Mouse (Mus musculus) neural tube, embryonic 13.5 days (tissue): ENCODE results near the gene Ccdc183. TPM values are rescaled to one million over a fixed set of nuclear protein-coding genes. Genes with fewer than 3 reads are reported as not detected.

Source experiments
- polyA plus RNA-seq: library from polyadenylated mRNA; unstranded; fragments of >200 nt; fragmentation: Nextera tagmentation; extraction: Ambion mirVana; gene quantifications from 2 replicates; pipeline ENCODE4 v1.2.1, GENCODE M21; 2015

Gene Ccdc183
- polyA plus RNA-seq, 1 experiment from 2014 or later, result 0.17 TPM

Other genes with a start within 250 kb of the Ccdc183 start
- 9.9 and 11.3 TPM in 2 replicates for gene Sapcd2, start 245.4 kb downstream of the Ccdc183 start, polyA plus RNA-seq
- 11.0 and 14.8 TPM in 2 replicates for gene Entpd2, start 221.8 kb downstream of the Ccdc183 start, polyA plus RNA-seq
- gene Npdc1, start 218.3 kb downstream of the Ccdc183 start, polyA plus RNA-seq, result 359 and 403 TPM in 2 replicates
- 0.18 TPM in 1 of 2 replicates, not detected in the other for gene Fut7, start 194.4 kb downstream of the Ccdc183 start, polyA plus RNA-seq
- gene Abca2, start 189.0 kb downstream of the Ccdc183 start, polyA plus RNA-seq, result 9.8 and 10.2 TPM in 2 replicates
- 2.8 and 3.2 TPM in 2 replicates for gene Clic3, start 160.8 kb downstream of the Ccdc183 start, polyA plus RNA-seq
- 85.1 and 97.1 TPM in 2 replicates for gene Paxx, start 156.6 kb downstream of the Ccdc183 start, polyA plus RNA-seq
- 19.7 and 19.9 TPM in 2 replicates for gene Ptgds, start 147.6 kb downstream of the Ccdc183 start, polyA plus RNA-seq
- not detected in 2 replicates for gene Lcn12, start 123.8 kb downstream of the Ccdc183 start, polyA plus RNA-seq
- gene Fbxw5, start 116.9 kb downstream of the Ccdc183 start, polyA plus RNA-seq, result 124 and 129 TPM in 2 replicates
- 5.7 and 8.0 TPM in 2 replicates for gene C8g, start 116.0 kb downstream of the Ccdc183 start, polyA plus RNA-seq
- 19.2 and 20.8 TPM in 2 replicates for gene Traf2, start 70.7 kb downstream of the Ccdc183 start, polyA plus RNA-seq
- gene Edf1, start 59.8 kb downstream of the Ccdc183 start, polyA plus RNA-seq, result 426 and 453 TPM in 2 replicates
- 2.5 and 3.4 TPM in 2 replicates for gene Mamdc4, start 42.8 kb downstream of the Ccdc183 start, polyA plus RNA-seq
- gene Phpt1, start 42.5 kb downstream of the Ccdc183 start, polyA plus RNA-seq, result 180 and 188 TPM in 2 replicates
- gene Ajm1, start 35.9 kb downstream of the Ccdc183 start, polyA plus RNA-seq, result 7.1 and 8.4 TPM in 2 replicates
- 65.7 and 74.3 TPM in 2 replicates for gene Rabl6, start 9.2 kb downstream of the Ccdc183 start, polyA plus RNA-seq
- gene Tmem141, start 4.3 kb upstream of the Ccdc183 start, polyA plus RNA-seq, result 37.7 and 41.2 TPM in 2 replicates
- gene Fcna, start 10.4 kb upstream of the Ccdc183 start, polyA plus RNA-seq, result 2.7 and 3.1 TPM in 2 replicates
- gene Lcn8, start 35.4 kb upstream of the Ccdc183 start, polyA plus RNA-seq, result not detected in 2 replicates
- gene Lcn5, start 40.3 kb upstream of the Ccdc183 start, polyA plus RNA-seq, result not detected in 2 replicates
- not detected in 2 replicates for gene Lcn6, start 59.1 kb upstream of the Ccdc183 start, polyA plus RNA-seq
- not detected in 2 replicates for gene Lcn10, start 65.0 kb upstream of the Ccdc183 start, polyA plus RNA-seq
- gene Obp2a, start 82.4 kb upstream of the Ccdc183 start, polyA plus RNA-seq, result not detected in 2 replicates
- 113 and 121 TPM in 2 replicates for gene Bmyc, start 89.1 kb upstream of the Ccdc183 start, polyA plus RNA-seq
- gene Obp2b, start 119.3 kb upstream of the Ccdc183 start, polyA plus RNA-seq, result not detected in 2 replicates
- gene Lcn3, start 147.9 kb upstream of the Ccdc183 start, polyA plus RNA-seq, result not detected in 2 replicates
- gene Lcn11, start 159.3 kb upstream of the Ccdc183 start, polyA plus RNA-seq, result not detected in 2 replicates
- not detected in 2 replicates for gene Gm13539, start 164.6 kb upstream of the Ccdc183 start, polyA plus RNA-seq
- gene Glt6d1, start 198.2 kb upstream of the Ccdc183 start, polyA plus RNA-seq, result not detected in 2 replicates
- gene Lcn9, start 205.5 kb upstream of the Ccdc183 start, polyA plus RNA-seq, result not detected in 2 replicates
- not detected in 2 replicates for gene Sohlh1, start 229.6 kb upstream of the Ccdc183 start, polyA plus RNA-seq
- 10.7 and 11.3 TPM in 2 replicates for gene Kcnt1, start 246.1 kb upstream of the Ccdc183 start, polyA plus RNA-seq